Mouse (Mus musculus) gastrocnemius, postnatal 36 days (tissue): ENCODE measurements around the gene Foxp2. TPM values are rescaled to one million over a fixed set of nuclear protein-coding genes. Genes with fewer than 3 reads are reported as not detected.

Source experiments
- DNase-seq, 2 experiments: peaks; one replicate each; pipeline ENCODE4 v3.0.0; 2022
- intact Hi-C: fragments of 180-260 bp; cut with DNase I; formaldehyde crosslinking; loops from one replicate; pipeline ENCODE4 v1.15.1; 2025
- long read RNA-seq, 2 experiments: library from polyadenylated mRNA; stranded (forward); transcript quantifications; one replicate each; pipeline ENCODE4 v2.0.0; 2021
- total RNA-seq, 2 experiments: library from RNA; stranded (reverse); gene quantifications; 2 replicates each; pipeline ENCODE4 v1.2.3; 2021

Gene Foxp2
- 1 to 10 TPM; 1.6 to 2.0 TPM for total RNA-seq
- long read RNA-seq, experiment 1: 0 reads
- long read RNA-seq, experiment 2: 0 reads

DNA sequence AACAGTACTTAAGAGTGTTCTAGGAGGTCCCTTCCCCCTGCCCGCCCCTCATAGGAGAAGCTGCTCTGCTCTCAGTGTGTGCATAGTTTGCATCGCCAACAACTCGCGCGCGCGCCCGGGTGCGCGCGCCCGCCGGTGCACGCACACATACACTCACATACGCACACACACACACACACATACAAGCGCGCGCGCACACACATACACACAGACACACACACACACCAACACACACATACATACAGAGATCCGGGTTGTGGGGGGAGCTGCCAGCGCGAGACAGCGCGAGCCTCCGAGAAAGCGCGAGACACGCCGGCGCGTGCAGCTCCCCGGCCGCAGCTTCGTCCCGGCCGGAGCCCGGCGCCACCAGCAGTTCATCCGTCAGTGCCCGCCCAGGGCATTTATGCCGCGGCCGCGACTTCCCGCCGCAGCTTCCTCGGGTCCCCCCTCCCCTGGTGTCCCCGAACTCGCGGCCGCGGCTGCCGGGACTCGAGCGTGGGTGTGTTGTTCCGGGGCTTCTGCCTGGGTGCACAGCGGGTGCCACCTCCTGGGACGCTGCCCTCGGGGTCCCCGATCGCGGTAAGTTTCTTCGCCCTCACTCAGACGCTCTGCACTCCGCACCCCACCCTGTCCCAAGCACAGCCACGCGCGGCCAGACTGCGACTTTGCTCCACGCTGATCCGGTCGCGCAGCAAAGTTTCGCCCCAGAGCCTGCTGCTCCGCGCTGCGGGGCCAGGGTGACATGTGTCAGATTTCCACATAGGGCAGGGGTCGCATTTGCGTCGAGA is at the start of gene Foxp2:
Gene Foxp2, plus strand, starts transcription at position 167 of the 788 bp plus-strand sequence.
- DNase-seq: peak; percentile 17 to 27
- intact Hi-C loops: no loop called here

DNA sequence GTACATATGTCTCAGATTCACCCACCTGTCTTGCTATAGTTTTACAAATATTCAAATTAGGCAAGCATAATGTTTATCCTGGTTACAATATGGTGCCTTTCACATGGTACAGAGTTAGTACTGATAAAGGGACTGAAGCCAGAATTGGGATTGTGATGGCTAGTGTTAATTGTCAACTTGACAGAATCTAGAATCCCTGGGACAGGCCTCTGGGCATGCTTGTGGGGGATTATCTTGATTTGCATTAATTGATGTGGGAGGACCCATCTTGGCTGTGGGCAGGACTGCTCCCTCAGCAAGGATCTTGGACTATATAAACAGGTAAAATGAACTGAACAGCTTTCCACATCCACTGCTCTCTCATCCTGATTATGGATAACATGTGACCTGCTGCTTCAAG is 15.9 kb upstream of the Foxp2 start:
- intact Hi-C loops: no loop called here
- no peak for DNase-seq

DNA sequence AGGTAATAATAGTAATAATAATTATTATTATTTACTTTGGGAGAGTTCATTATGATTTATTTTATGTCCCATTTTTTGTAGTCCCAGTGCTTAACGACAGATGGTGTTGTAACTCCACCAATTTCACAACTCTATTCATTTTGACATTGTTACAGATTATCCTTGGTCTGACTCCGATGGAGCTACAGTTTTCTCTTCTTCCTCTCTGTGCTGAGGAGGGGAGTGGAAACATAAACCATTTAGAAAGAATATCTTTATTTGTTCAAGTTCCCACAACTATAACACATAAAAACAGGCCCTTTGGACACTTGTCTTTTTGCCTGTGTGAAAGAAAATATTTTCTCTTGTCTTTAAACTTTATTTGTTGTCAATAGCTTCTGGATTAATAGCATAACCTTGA is 4.1 kb upstream of the Foxp2 start:
- intact Hi-C loops: loop anchor here (10.0 kb wide), 1 partner anchor 518 kb away; no protein-coding TSS in a partner anchor

DNA sequence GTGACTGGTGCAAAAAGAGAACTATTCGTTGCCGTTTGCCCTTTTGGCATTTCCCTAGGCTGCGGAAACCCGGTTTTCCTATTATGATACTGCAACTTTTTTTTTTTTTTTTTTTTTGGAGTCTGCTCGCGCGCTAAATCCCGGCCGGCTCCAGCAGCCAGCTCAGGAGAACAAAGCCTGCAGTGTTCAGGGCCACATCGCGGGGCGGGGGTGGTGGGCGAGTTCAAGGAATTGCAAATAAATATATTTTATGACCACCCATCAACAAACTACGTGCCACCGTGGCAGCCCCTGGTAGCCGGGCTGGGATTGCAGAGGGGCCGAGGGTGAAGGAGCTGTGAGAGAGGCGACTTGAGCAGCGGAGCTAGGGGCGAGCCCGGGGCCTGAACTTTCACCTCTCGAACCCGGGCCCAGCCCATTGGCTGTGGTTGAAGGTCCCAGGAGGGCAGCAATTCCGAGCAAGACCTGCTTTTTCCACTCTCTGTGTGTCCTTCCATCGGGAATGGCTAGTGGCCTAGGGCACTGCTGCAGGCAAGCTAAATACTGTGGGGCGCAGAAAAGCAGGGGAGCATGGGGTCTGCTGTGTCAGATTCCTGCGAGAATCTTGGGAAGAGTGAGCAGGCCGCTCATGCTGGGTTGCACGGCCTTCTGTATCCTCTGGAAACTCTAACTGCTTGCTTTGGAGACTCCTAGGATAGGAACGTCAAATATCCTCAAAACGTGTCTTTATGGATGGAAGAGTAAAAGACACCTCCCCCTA is 2.9 kb upstream of the Foxp2 start:
- DNase-seq: peak in 1 of 2 experiments; percentile 3
- intact Hi-C loops: loop anchor here (10.0 kb wide), 1 partner anchor 517 kb away; no protein-coding TSS in a partner anchor

More for the DNA sequence above, 4.1 kb upstream of the Foxp2 start:
- DNase-seq: no peak

DNA sequence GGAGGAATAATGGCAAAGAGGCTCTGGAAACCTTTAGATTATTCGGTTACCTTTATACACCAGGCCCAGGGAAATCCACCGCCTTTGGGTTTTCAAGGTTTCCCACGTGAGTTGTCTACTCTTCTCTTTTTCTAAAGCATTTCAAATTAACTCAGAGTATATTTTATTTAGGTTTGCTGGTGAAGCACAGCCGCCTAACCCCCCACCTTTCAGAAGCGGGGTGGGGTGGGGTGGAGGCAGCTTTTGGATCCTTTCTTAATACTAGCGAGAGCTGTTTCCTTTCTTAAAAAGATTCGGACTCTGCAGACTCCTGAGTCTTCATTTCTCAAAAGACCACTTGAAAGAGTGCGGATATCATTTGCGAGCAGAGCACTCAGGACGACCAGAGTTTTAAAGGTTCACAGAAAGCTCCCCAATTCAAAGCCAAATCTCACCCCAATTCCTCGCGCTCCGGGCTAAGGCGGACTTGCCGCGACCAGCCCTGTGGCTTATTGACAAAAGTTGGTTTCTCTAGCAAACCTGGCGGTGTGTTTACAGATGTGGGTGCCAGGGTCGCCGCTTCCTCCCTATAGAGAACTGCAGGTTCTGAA is 2.0 kb upstream of the Foxp2 start:
- DNase-seq: no peak

DNA sequence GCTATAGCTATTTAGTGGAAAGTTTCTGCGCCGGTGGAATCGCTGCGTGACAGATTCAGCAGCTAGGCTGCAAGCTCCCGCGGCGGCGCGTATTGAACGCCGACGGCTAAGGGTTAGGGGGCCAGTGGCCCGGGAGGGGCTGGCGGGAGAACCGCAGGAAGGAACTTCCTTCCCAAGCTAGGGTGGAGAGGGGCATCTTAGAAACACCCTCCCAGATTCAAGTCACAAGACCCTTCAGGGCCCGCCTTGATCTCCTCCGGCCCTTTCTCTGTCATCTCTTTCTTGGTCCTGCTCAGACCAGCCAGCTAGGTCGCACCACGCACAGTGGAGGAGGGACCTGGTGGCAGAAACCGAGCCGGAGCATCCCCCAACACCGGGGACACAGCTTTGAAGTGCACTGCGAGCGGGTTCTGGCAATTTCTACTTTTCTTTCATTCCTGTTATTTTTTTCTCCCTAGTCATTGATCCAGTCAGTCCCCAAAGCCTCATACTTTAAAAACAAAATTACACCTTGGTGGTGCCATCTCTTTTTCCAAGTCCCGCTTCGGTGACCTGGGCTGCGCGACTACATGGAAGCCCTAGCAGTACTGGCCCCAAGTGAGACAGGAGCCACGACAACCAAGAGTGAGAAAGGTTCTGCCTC is 1.1 kb upstream of the Foxp2 start:
- no peak for DNase-seq
- intact Hi-C loops: loop anchor here (10.0 kb wide), 1 partner anchor 515 kb away; no protein-coding TSS in a partner anchor

More for the DNA sequence above, 2.0 kb upstream of the Foxp2 start:
- intact Hi-C loops: loop anchor here (10.0 kb wide), 1 partner anchor 516 kb away; no protein-coding TSS in a partner anchor

DNA sequence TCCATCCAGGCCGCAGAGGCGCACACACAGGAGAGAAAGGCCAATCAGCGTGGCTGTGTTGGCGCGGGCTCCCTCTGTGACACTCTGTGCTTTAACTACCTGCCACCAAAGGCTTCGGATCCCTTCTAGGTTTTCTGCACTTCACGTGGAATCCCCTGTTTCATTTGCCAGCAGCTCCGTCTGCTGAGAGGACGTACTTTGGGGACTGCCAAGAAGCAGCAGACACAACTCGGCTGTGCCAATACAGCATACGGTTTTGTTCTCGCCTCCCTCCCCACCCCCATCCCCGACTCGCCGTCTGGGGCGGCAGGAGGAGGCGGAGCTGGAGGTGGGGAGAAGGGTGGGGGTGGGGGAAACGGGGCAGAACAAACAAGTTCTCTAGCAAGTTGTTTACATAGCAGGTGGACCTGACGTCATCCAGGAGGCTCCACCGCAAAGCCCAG is 549 bp upstream of the Foxp2 start:
- intact Hi-C loops: no loop called here
- DNase-seq: peak; percentile 19 to 34

DNA sequence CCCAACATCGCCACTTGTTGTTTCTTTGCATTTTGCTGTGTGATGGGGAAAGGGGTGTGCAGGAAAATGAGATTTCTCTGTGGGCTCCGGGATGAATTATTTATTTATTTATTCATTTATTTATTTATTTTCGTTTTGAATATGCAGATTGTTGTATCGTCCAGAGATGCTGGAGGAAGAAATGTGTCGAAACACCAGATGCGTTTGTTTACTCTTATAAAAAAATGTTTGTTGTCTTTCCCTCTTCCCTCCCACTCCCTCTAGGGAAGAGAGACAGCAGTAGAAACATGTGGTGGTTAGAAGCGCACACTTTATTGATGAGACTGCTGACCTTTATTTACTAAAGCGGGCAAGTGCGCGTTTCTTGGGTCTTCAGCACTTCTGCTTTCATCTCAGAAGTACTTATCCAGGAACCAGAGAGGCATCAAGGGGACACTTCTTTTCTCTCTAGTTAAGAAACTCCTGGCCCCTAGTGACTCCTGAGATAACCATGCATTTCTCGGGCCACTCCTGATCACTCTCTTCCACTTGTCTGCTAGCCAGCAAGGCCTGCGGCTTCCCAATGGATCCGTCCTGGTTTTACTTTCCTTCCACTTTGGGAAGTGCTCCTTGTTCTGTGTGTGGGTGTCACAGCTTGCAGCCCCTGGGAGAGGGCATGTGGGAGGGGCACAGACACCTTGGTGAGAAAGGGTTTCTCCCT is 972 bp downstream of the Foxp2 start:
- DNase-seq: no peak
- intact Hi-C loops: no loop called here

DNA sequence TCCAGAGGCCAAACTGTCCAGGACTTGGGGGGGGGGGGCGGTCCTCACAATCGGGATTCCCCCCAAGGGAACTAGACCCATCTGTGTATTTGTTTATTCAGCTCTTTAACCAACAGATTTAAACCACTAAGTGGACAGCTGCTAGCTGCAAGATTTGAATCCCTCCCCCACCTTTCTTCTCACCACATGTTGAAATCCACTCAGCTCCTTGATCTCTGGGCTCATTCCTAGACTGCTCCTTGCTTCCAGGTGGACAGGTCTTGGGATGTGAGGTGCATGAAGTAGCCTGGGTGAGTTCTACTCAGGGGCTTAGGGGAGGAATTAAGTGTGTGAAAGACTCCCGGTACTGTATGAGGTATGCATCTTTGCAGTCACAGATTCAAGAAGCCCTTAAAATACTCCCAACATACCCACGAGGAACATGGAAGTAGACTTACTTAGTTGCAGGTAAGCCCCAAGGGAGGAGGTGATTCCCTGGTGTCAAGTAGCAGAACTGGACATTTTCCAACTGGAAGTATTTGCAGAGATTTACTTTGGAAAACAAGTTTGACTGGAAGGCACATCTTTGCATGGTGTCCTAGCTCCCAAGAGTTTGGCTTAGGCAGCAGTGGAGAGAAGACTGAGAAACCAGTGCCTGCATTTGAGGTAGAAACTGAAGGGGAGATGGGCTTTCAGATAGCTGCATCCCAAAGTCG is 2.3 kb downstream of the Foxp2 start:
- no peak for DNase-seq
- intact Hi-C loops: no loop called here

DNA sequence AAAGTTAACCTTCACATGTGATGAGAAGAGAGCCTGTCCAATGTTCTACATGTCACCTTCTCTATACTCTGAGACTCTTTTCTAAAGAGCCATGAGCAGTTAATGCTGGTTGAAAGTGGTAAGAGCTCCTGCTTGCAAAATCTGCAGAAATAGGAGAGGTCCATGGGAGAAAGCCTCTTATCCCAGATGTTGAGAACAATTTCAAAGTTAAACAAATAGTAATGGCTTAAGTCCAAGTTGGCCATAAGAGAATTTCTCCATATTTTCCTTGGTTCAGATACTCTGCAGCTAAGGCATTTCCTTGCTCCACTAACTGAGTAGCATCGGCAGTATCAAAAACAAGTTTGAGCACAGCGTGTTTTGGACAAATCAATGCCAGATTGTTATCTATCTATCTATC is 13.9 kb downstream of the Foxp2 start:
- DNase-seq: no peak
- intact Hi-C loops: no loop called here

DNA sequence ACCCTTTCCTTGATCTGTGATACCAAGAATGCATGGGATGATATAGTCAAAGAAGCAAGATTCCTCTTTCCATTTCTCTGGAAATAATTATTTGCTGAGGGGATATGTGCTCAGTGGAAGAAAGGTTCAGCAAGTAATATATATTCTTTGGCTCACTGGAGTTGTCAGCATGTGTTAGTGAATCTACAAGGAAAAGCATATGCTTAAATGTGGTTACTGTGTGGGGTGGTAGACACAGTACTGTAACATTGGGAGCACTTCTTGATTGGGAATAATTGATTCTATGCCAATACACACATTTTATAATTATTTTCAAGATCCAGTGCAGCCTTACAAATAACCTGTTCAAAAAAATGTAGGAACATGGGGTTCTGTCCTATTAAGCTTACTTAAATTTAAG is 21.6 kb downstream of the Foxp2 start:
- intact Hi-C loops: no loop called here
- no peak for DNase-seq

DNA sequence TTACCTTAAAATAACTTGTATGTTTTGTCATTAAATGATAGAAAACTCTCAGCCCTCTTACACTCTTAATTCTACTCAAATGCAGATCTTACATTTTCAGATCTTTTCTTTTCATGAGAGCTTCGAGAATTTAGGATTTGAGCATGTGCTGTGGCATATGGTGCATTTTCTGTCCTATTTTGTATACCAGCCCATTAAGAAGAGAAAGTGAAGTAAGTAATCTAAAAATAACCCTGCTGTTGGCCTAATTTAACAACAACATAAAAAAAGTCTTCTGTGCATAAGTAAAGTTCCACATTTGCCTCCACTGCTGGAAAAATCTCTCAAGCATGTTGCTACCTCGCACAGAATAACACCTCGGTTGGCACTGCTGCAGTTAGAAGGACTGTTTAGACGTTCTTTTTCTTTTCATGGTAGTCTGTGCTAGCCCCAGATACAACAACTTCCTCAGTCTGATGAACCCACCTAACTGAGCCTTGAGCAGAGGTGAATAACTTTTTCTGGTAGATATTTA is 23.9 kb downstream of the Foxp2 start:
- intact Hi-C loops: no loop called here
- no peak for DNase-seq

DNA sequence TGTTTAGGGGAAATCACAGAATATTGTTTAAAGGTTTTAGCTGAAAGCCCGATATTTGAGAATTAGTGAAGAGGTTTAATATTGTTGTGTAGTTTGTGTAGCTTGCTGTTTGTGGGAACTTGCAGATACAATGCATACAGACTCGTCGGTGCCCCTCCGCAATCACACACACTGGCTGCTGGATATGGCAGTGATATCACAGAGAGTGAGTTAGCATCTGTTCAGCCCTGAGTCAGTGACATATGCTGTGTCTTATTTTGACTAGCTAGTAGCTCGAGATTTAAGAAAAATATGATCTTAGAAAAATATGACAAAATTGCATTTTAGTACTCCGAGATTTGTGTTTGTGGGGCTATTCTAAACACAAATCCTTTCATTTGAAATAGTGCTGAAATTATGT is 49.9 kb downstream of the Foxp2 start:
- intact Hi-C loops: no loop called here
- no peak for DNase-seq

DNA sequence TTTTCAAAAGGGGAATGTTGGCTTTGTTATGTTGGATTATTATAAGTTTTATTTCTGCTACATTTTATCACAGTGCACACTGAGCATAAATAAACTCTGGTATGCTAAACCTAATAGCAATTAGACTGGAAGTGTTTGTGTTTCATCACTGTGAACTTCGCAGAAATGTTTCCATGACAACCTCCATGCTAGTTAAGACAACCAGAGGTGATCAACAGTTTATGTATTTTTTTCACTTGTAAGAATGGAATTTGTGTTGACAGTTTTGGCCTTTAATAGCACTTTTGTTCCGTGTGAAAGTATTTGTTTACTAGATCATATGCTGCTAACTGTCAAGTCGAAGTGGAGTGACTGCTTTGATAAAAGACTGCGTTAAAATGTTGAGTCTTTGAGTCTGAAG is 51.6 kb downstream of the Foxp2 start:
- DNase-seq: no peak
- intact Hi-C loops: no loop called here

DNA sequence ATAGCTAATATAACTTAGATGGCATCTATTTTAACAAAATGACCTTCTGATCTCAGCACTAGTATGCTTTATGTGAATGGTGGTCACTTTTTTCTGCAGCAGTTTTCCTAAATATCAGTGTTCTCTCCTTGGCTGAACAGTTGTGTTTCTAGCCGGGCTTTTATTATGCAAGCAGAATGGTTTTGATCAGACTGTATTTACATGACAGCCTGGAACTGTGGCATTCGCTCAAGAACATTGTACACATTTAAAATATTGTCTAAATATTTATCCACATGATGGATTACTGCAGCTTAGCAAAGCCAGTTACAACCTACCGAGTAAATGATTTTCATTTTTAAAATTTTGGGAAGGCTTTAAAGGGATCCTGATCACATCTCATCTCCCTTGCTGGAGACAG is 75.9 kb downstream of the Foxp2 start:
- no peak for DNase-seq
- intact Hi-C loops: no loop called here

DNA sequence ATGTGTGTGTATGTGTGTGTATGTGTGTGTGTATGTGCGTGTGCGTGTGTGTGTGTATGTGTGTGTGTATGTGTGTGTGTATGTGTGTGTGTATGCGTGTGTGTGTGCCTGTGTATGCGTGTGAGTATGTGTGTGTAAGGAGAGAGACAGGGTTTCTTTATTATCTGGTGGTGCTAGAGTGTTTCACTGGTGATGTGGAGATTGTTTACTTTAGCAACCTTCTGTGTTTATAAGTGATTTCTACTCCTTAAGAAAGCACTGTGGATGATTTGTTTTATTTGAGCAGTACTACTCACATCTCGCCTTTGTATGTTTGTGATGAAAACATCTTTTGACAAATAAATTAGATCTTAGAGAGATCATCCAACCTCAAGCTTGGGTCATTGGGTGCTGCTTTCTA is 77.1 kb downstream of the Foxp2 start:
- intact Hi-C loops: no loop called here
- no peak for DNase-seq

DNA sequence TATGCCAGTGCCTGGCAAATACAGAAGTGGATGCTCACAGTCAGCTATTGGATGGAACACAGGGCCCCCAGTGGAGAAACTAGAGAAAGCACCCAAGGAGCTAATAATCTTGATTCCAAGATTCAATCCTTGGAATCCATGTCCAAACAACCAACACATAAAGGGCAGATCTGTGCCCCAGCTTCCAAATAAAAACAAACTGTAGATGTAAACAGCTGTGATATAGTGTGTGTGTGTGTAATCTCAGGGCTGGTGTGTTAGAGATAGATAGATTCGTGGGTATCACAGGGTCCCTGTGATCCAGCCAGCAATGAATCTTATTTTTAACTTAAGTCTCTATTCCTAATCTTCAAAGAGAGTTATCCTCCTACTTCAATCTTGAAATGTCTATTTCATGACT is 107.0 kb downstream of the Foxp2 start:
- intact Hi-C loops: no loop called here
- no peak for DNase-seq

DNA sequence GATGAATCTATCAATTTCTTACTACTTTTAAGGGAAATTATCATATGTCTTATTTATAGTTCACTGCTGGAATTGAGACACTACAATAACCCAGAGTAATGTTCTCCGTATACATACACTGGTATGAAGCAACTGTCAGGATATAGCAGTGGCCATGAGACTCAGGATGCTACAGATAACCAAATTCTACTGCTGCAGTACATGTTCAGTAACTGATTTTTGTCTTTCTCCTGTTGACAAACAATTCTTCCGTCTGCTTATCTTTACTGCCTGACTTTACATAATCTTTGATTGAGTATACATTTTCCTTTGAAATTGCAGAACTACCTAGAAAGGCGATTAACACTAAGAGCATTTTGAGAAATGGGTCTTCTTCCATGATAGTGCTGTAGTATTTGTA is 127.3 kb downstream of the Foxp2 start:
- no peak for DNase-seq
- intact Hi-C loops: no loop called here

DNA sequence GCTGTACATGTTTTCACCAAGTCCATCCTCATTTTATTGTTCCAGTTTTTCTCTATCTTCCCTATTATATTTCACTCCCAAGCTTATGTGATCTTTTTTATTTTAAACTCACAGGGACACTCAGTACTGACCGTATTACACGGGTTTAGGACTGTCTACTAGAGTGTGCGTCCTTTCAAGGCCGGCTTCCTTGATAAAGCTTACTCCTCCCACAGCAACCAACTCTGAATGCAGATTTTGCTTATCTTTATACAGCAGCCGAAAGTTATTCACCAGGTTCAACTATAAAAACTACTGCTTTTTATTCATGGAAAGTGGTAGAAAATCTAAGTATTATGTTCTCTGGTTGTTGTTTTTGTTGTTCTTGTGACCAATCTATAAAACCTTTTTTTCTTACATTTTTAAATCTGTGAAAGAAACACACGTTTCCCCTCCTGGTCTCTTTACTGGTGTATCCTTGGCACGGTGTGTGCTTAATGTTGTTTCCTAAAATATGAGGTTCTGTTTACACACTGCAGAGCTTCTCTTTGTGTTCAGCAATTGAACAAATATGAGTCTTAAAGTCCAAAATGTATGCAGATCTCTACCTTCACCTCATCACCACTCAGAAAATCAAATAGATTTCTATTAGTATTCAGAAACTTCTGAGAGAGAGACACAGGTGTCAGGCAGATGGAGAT is 128.4 kb downstream of the Foxp2 start:
- intact Hi-C loops: no loop called here
- DNase-seq: no peak
